Mouse (Mus musculus) ovary, adult 18-20 months (tissue): ENCODE results near the gene Mindy1.
"Not testable (repeated sequence)": the region's sequence is repeated elsewhere in the genome, so short reads cannot be mapped to it uniquely, and the experiment has no call there.

Experiments
- DNase-seq: peaks from one replicate; pipeline ENCODE4 v3.0.0; 2022; ENCODE audit warnings: low spot score, mixed read lengths

The Mindy1 gene

GRCm38 (mm10) chr3:95319701-95320625 is 38.8 kb downstream of the Mindy1 start:
- DNase-seq = no peak

- DNase-seq = no peak
These were observed 42.3 kb downstream of the Mindy1 start for GRCm38 (mm10) chr3:95323429-95323828.

- no peak for DNase-seq
These were observed 43.5 kb downstream of the Mindy1 start for GRCm38 (mm10) chr3:95324454-95325144.

GRCm38 (mm10) chr3:95328803-95329404 is 47.8 kb downstream of the Mindy1 start:
- no peak for DNase-seq

DNA sequence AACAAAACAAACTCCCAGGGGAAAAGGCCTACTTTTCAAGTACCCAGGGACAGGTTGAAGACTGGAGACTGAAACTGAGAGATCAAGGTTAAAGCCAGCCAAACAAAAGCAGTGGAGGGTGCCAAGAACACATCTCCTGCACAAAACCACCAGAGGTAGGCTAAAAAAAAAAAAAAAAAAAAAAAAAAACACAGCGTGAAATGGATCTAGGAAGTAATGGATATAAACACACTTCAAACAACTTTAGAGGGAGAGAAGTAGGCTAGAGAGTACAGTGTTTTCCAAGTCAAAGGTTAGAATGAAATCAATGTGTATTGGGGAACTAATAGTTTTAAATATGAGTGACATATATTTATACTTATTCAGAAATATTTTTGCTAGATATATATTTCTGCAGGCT is 50.4 kb downstream of the Mindy1 start:
- no peak for DNase-seq

- DNase-seq = no peak
These were observed 56.2 kb downstream of the Mindy1 start for GRCm38 (mm10) chr3:95337345-95337744.

DNA sequence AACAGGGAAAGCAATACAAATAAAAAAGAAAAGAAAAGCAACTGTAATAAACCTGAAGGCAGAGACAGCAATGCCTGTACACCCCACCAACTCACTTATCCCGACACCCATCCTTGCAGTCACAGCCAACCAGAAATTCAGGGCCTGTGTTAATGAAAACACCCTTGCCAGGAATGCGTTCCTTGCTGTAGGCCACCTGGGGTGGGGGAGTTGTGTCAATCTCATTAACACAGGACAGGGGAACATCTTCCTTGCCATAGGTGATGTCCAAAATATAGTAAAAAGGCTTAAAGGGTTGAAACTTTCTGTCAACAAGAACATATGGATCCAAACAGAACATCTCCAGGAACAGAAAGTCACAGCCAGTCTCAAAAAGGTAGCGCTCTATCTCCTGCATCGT is 57.1 kb downstream of the Mindy1 start:
- no peak for DNase-seq

DNA sequence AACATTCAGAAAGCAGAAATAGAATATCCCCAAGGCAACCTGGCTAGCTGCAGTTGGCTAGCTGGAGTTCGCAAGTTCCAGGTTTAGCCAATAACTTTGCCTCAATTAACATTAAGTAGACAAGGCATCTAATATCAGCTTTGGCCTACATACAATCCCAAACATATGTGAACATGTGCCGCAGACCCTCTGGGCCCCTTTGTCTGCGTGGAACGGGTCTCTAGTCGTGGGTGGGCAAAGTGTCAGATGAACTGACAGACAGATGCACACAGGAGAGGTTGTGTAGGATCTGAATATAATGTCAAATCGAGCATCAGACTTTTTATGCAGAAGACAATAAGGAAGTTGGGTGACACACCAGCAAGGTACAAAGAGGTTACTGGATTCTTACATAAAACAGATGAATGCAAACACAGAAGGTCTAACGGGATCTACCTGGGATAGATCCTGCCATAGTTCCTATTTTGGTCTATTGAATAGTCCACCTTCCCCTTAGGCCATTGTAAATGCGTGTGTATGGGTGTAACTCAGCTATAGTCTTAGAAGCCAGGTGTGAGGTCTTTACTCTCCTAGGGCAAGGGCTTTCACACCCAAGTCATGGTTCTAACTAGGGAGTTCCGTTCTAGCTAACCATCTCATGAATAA is 62.3 kb downstream of the Mindy1 start:
- DNase-seq = not testable (repeated sequence)
